Mouse (Mus musculus) megakaryocyte, embryonic 14.5 days (primary cell): ENCODE data around the gene Aldh5a1.

Experiments
- FLI1 ChIP-seq: IDR thresholded peaks from 2 replicates; pipeline ENCODE4 v1.6.1; 2012; ENCODE audit warnings: low read length, inconsistent platforms, mixed read lengths
- GATA1 ChIP-seq: IDR thresholded peaks from 3 replicates; pipeline ENCODE4 v1.6.1; 2012; ENCODE audit warnings: mixed read lengths, low read length, inconsistent platforms, borderline replicate concordance

- TF ChIP-seq GATA1 (no peak), FLI1 (no peak)
These were observed 35.5 kb downstream of the Aldh5a1 start for GRCm38 (mm10) chr13:24901916-24902315.
